Mouse (Mus musculus) CD4-positive, CD25-positive, alpha-beta regulatory T cell, adult 4 months (primary cell): Measurements from ENCODE around the gene 2810021J22Rik. TPM values are rescaled to one million over a fixed set of nuclear protein-coding genes. Genes with fewer than 3 reads are reported as not detected.
"Not testable (repeated sequence)": the region's sequence is repeated elsewhere in the genome, so short reads cannot be mapped to it uniquely, and the experiment has no call there.

Experiments used
- ATAC-seq: one replicate; pipeline ENCODE4 v1.8.0; 2017
- polyA plus RNA-seq, 2 experiments: library from polyadenylated mRNA; unstranded; fragments of 100-300 nt; shearing (Covaris generic); gene quantifications; one replicate each; pipeline ENCODE4 v1.2.1; 2017

Gene 2810021J22Rik
- polyA plus RNA-seq, result 10 to 100 TPM; 11.0 to 14.5 TPM

- peak; percentile 96 for ATAC-seq
Observed at GRCm38 (mm10) chr11:58867039-58867953, at the start of gene 2810021J22Rik. Gene 2810021J22Rik (plus strand): TSS chr11:58867216.

- not testable (repeated sequence) for ATAC-seq
Observed at GRCm38 (mm10) chr11:58828937-58829336, 38.1 kb upstream of the 2810021J22Rik start, which contains the start of gene Olfr312. Gene Olfr312 (plus strand): TSS chr11:58829237.

GRCm38 (mm10) chr11:58829764-58830163, 37.3 kb upstream of the 2810021J22Rik start:
- no peak for ATAC-seq

- peak; percentile 37 for ATAC-seq
Observed at GRCm38 (mm10) chr11:58832541-58832940, 34.5 kb upstream of the 2810021J22Rik start.

GRCm38 (mm10) chr11:58838951-58839350, 28.1 kb upstream of the 2810021J22Rik start, which contains the start of gene Olfr311:
Gene Olfr311 (plus strand): TSS chr11:58839251.
- ATAC-seq, result not testable (repeated sequence)

GRCm38 (mm10) chr11:58846919-58847461, 20.0 kb upstream of the 2810021J22Rik start, which contains the start of gene Gm12258:
Gene Gm12258 (plus strand): TSS chr11:58847158.
- peak; percentile 100 for ATAC-seq

- ATAC-seq, result no peak
Observed at GRCm38 (mm10) chr11:58847636-58848035, 19.4 kb upstream of the 2810021J22Rik start.

GRCm38 (mm10) chr11:58849731-58850130, 17.3 kb upstream of the 2810021J22Rik start:
- ATAC-seq, result no peak

GRCm38 (mm10) chr11:58860744-58861143, 6.3 kb upstream of the 2810021J22Rik start:
- ATAC-seq, result no peak

- ATAC-seq, result no peak
Observed at GRCm38 (mm10) chr11:58867954-58868330, 926 bp downstream of the 2810021J22Rik start.

- ATAC-seq, result no peak
Observed at GRCm38 (mm10) chr11:58870961-58871360, 3.9 kb downstream of the 2810021J22Rik start.

- ATAC-seq, result no peak
Observed at GRCm38 (mm10) chr11:58883756-58884155, 16.7 kb downstream of the 2810021J22Rik start.

GRCm38 (mm10) chr11:58890511-58890910, 23.5 kb downstream of the 2810021J22Rik start:
- no peak for ATAC-seq

- ATAC-seq, result no peak
Observed at GRCm38 (mm10) chr11:58894456-58894855, 27.4 kb downstream of the 2810021J22Rik start.

GRCm38 (mm10) chr11:58897485-58897884, 30.5 kb downstream of the 2810021J22Rik start:
- no peak for ATAC-seq

- no peak for ATAC-seq
Observed at GRCm38 (mm10) chr11:58901080-58901479, 34.1 kb downstream of the 2810021J22Rik start.

- peak; percentile 99 for ATAC-seq
Observed at GRCm38 (mm10) chr11:58903511-58904409, 36.7 kb downstream of the 2810021J22Rik start, which contains the start of gene Zfp39. Gene Zfp39 (minus strand): TSS chr11:58904225.

GRCm38 (mm10) chr11:58904410-58904718, 37.3 kb downstream of the 2810021J22Rik start:
- no peak for ATAC-seq

- no peak for ATAC-seq
Observed at GRCm38 (mm10) chr11:58904838-58905237, 37.8 kb downstream of the 2810021J22Rik start.

GRCm38 (mm10) chr11:58913776-58914175, 46.8 kb downstream of the 2810021J22Rik start:
- ATAC-seq, result no peak

GRCm38 (mm10) chr11:58914461-58915028, 47.5 kb downstream of the 2810021J22Rik start:
- peak; percentile 70 for ATAC-seq
